Mouse (Mus musculus): ENCODE results near the gene Olfr998.
A peak's percentile ranks its signal among the peaks of the same experiment; 100 is the strongest.
"Not testable (repeated sequence)": the region's sequence is repeated elsewhere in the genome, so short reads cannot be mapped to it uniquely, and the experiment has no call there.

Gene Olfr998

GRCm38 (mm10) chr2:85588648-85589047, at the start of gene Olfr998:
TSS of gene Olfr998 (plus strand) at chr2:85588948.
- not testable (repeated sequence) for DNase-seq (ENCODE audit: low read depth, low spot score)

- no peak for DNase-seq (ENCODE audit: low read depth, low spot score)
Measured at GRCm38 (mm10) chr2:85554806-85555205, 33.9 kb upstream of the Olfr998 start.

GRCm38 (mm10) chr2:85560226-85560625, 28.5 kb upstream of the Olfr998 start:
- no peak for DNase-seq (ENCODE audit: low read depth, low spot score)

- peak; percentile 10 for DNase-seq (ENCODE audit: low read depth, low spot score)
Measured at GRCm38 (mm10) chr2:85561187-85561586, 27.6 kb upstream of the Olfr998 start.

- DNase-seq (ENCODE audit: low read depth, low spot score) = no peak
Measured at GRCm38 (mm10) chr2:85578915-85579314, 9.8 kb upstream of the Olfr998 start, which contains the start of gene Olfr996. TSS of gene Olfr996 (plus strand) at chr2:85579215.

- DNase-seq (ENCODE audit: low read depth, low spot score) = no peak
Measured at GRCm38 (mm10) chr2:85611803-85612202, 23.1 kb downstream of the Olfr998 start, which contains the start of gene Olfr1000. TSS of gene Olfr1000 (minus strand) at chr2:85611903.
